Mouse (Mus musculus) adrenal gland, postnatal 36 days (tissue): ENCODE measurements around the gene Car12. TPM values are rescaled to one million over a fixed set of nuclear protein-coding genes. Genes with fewer than 3 reads are reported as not detected.

ENCODE experiments used
- DNase-seq, 2 experiments: peaks; one replicate each; pipeline ENCODE4 v3.0.0; 2021; ENCODE audit warnings: mixed read lengths in 1 of 2
- total RNA-seq, 2 experiments: library from RNA; stranded (reverse); gene quantifications; 2 replicates each; pipeline ENCODE4 v1.2.3; 2021

Gene Car12
- total RNA-seq, 2 experiments from 2014 or later = 0.13 to 0.23 TPM

GRCm38 (mm10) chr9:66710626-66711025 is 2.9 kb upstream of the Car12 start:
- DNase-seq = peak; percentile 9 to 16

- DNase-seq = no peak
Measured at GRCm38 (mm10) chr9:66714022-66714515, 583 bp downstream of the Car12 start.

GRCm38 (mm10) chr9:66715361-66715760 is 1.9 kb downstream of the Car12 start:
- DNase-seq = no peak

DNA sequence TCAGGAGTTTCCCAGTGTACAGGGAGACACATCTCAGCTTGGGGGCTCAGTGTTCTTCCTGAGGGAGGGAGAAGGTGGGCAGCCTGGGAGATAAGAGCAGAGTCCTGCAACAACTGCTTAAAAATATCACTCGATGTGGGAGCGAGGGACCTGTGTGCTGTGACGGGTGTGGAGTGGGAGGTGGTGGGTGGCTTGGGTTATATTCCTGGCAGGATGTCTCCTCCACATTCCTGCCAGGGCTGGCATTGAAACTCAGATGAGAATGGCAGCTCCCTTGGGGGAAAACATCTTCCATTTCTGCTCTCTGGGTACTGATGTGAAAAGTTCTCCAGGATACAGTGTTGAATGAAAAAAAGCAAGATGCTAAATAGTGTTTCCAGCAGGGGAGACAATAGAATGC is 3.0 kb downstream of the Car12 start:
- DNase-seq = no peak

DNA sequence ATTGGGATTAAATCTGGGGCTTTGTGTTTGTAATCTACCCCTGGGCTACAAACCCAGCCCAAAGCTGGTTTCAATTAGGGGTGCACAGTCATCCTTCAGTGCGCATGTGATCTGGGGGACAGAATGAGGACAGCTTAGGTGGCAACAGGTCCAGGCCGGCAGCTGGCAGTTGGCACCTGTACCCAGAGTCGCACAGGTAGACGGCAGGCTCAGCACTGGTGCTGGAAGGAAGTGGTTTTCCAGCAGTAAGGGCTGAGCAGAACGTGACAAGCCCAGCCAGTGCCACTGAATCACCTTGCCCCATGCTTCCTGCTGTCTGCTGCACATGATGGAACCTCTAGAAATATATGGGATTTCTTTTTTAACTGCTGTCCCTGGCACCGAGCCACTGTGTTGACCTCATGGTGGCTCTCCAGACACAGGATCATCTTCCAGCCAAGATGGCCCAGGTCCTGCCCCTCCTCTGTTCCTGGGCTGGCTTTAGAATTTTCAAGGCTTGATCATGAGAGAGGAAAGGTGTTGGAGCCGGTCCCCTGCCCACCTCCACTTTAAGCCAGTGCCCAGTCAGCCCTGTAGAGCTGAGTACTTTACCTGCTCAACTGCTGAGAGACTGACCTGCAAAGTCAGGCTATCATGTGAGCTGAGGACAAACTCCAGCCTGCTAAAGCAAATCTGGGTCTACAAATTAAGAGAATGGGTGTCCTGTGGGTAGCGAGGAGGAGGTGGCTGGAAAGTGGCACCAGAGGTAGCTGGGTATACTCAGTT is 7.4 kb downstream of the Car12 start:
- no peak for DNase-seq

DNA sequence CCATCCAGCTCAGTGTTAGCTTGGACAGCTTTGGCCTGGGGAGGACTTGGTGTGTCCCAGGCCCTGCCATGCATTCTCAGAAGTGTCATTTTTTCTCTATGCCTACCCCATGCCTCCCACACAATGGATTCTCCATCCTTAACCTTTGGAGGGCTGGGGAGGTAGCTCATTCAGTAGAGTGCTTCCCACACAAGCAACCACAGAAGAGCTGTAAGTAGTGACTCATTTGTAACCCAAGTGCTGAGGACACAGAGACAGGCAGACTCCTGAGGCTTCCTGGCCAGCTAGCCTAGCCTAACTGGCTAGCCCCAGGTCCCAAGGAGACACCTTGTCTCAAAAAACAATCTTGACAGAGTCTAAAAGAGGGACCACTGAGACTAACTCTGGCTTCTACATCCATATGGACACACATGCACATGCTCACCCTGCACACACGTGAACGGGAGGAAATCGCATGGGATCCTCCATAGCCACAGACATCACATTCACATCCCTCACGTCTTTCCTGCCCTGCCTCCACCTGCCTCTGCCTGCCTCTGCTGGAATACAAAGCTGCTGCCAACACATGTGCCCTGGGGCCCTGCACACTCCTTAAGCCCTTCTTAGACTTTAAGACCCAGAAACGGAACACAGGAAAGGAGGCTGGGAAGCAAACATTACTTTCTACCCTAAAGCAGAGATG is 8.8 kb downstream of the Car12 start:
- no peak for DNase-seq

GRCm38 (mm10) chr9:66722869-66723272 is 9.4 kb downstream of the Car12 start:
- no peak for DNase-seq

DNA sequence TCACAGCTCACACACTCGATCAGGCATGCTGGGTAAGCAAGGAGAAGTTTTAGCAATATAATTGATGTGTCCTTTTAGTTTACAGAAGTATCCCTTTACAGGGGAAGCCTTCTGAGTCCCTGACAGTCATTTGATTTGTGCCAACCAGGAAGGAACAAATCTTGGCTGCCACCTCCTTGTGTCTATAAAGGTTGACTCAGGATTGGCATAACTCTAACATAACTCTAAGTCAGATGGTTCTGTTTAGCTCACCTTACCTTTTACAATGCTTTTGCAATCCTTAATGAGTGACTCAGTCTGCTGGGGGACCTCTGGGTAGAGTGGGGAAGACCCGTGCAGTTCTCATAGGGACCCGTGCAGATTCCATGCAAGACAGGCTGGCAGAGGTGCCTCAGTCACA is 12.1 kb downstream of the Car12 start:
- DNase-seq = no peak

GRCm38 (mm10) chr9:66727333-66727732 is 13.8 kb downstream of the Car12 start:
- DNase-seq = no peak

DNA sequence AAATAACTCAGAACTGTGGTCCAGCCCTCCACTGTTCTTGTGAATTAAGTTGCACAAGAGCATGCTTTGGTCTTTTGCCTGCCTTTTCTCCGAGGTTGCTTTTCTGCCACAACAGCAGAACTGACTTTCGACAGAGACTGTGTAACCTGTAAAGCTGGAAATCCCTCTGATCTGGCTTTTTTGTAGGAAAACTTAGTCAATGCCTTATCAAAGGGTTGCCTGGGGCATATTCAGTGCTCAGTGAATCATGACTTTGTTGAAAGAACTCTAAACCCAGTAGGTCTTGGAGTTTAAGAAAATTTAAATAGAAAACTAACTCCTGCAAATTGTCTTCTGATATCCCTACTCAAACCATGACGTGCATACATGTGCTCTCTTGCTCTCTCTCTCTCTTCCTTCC is 17.1 kb downstream of the Car12 start:
- no peak for DNase-seq

DNA sequence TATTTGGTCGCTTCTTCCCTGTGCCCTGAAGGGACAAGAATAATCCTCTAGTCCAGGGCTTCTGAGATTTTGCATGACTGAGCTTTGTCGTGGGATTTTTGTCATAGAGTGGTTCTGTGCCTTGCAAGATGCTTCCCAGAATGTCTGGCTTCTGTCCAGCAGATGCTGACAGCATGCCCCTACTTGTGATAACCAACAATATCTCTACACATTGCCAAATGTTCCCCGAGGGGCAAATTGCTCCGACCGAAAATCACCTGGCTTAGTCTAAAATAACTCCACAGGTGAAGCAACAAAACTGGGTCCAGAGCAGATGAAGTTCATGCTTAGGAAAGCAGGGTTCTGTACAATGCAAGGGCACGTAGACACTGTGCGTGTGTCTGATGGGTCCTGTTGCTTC is 17.8 kb downstream of the Car12 start:
- DNase-seq = no peak

- DNase-seq = peak in 1 of 2 experiments; percentile 16
Measured at GRCm38 (mm10) chr9:66732791-66733691, 19.6 kb downstream of the Car12 start.

- no peak for DNase-seq
Measured at GRCm38 (mm10) chr9:66734568-66734967, 21.1 kb downstream of the Car12 start.

- DNase-seq = no peak
Measured at GRCm38 (mm10) chr9:66735122-66735521, 21.6 kb downstream of the Car12 start.

DNA sequence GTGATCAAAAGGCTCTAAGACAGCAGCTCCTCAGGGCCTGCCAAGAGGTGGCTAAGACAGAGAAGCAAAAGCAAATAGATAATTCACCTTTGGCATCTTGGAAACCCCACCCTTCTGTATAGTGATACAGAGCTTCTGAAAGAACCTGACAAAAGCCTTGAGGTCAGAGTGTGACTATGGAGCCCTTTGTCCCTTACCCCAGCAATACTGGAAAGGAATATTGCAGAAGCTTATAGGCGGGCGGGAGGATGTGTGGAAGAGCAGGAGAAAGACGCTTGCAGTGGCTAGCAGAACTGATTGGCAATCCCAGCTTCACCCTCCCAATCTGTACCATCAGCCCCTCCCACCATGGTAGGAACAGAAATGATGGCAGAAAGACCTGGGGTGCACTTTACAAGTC is 22.5 kb downstream of the Car12 start:
- no peak for DNase-seq

DNA sequence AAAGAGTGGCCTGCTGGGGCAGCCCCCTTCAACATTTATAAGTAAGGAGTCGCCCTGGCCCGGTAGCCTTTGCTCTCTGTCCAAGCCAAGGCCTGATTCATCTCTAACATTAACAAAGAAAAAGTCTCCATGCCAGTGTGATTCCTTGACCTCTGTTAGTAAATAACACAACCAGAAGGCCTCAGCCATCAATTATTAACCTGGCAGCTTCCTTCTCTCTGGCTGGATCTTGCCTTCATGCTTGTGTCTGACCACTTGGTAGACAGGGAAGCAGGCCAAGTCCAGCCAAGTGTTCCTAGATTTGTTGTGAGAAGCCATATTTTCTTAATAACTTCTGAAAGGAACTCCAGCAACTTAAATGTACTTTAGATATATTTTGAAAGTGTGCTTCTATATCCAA is 23.1 kb downstream of the Car12 start:
- peak; percentile 27 to 31 for DNase-seq

DNA sequence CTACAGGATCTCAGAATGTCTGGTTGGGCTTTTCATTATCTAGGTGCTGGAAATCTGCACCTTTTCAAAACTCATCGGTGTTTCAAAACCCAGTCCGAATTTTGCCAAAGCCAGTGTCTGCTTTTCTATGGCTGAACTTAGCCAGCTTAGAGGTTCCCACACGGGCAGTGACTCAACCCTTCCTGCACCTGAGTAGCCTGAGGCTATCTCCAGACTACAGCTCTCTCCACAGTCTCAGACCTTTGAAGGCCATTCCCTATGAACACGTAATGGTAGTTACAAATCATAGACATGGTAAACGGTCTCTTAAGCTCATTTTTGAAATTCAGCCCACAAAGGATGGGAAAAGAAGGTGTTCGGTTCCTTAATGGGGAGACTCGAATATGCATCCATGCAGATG is 26.0 kb downstream of the Car12 start:
- no peak for DNase-seq

GRCm38 (mm10) chr9:66744531-66744930 is 31.0 kb downstream of the Car12 start:
- DNase-seq = no peak

GRCm38 (mm10) chr9:66748390-66748789 is 34.9 kb downstream of the Car12 start:
- DNase-seq = no peak

- no peak for DNase-seq
Measured at GRCm38 (mm10) chr9:66752849-66753248, 39.4 kb downstream of the Car12 start.

DNA sequence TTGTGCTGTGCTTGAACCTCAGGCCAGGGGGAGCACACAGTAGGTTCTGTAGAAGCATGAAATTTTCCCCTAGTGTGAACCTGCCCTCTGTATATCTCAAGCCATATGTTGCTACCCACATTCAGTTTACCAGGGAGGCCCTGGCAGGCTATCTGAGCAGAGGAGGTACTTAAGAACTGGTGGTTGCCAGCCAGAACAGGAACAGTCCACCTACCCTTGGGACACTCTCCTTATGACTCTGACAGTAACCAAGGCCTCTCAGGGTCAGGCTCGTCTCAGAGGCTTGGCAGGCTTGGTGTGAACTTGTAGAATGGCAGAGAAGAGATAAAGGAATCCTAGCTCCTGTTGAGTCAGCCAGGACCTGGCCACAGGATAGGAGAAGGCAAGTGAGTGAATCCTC is 47.5 kb downstream of the Car12 start:
- no peak for DNase-seq

GRCm38 (mm10) chr9:66768721-66769120 is 55.2 kb downstream of the Car12 start:
- no peak for DNase-seq

DNA sequence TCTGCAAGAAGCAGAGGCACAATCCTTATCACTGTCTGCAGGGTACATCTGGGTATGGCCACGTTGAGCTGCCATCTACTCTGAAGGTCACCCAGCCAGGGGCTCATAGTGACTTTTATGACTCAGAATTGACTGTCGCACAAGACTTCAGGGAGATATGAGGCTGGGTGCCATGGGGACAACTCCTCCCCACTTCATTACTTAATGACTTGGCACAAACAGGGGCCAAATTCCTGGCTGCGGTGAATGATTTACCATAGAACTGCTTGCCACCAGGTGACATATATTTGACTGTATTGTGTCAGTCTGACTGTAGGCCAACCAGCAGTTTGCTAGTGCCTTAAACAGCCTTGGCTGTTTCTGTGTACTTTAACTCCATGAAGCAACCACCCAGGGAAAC is 55.8 kb downstream of the Car12 start:
- DNase-seq = peak; percentile 60 to 69
